Mouse (Mus musculus) liver, embryonic 13.5 days (tissue): ENCODE measurements around the gene Zfp346. TPM values are rescaled to one million over a fixed set of nuclear protein-coding genes. Genes with fewer than 3 reads are reported as not detected.

ENCODE experiments used
- ATAC-seq: fragments of 200-750 bp; cut with Nextera tagmentation; 2 replicates; pipeline ENCODE4 v1.8.0; 2017; ENCODE audit warnings: low read depth, mild to moderate bottlenecking, moderate number of reproducible peaks, moderate library complexity
- DNase-seq: peaks from one replicate; pipeline ENCODE4 v3.0.0; 2022
- H3K27ac ChIP-seq: fragments of 300-500 bp; sonication (generic); 2 replicates; pipeline ENCODE4 v1.5.1; 2015; ENCODE audit warnings: moderate library complexity, mild to moderate bottlenecking, inconsistent platforms
- H3K27me3 ChIP-seq: fragments of 300-500 bp; sonication (generic); 2 replicates; pipeline ENCODE4 v1.6.1; 2015; ENCODE audit warnings: mild to moderate bottlenecking, inconsistent platforms
- H3K36me3 ChIP-seq: fragments of 300-500 bp; sonication (generic); 2 replicates; pipeline ENCODE4 v1.6.1; 2015; ENCODE audit warnings: mild to moderate bottlenecking, inconsistent platforms
- H3K4me1 ChIP-seq: fragments of 300-500 bp; sonication (generic); replicated peaks from 2 replicates; pipeline ENCODE4 v1.6.1; 2015; ENCODE audit warnings: inconsistent platforms
- H3K4me2 ChIP-seq: fragments of 300-500 bp; sonication (generic); 2 replicates; pipeline ENCODE4 v1.6.1; 2015; ENCODE audit warnings: inconsistent platforms, mild to moderate bottlenecking, moderate library complexity
- H3K4me3 ChIP-seq: fragments of 300-500 bp; sonication (generic); replicated peaks from 2 replicates; pipeline ENCODE4 v1.5.1; 2015; ENCODE audit warnings: mild to moderate bottlenecking, inconsistent platforms
- H3K9ac ChIP-seq: fragments of 300-500 bp; sonication (generic); 2 replicates; pipeline ENCODE4 v1.6.1; 2015; ENCODE audit warnings: mild to moderate bottlenecking, inconsistent platforms
- H3K9me3 ChIP-seq: fragments of 300-500 bp; sonication (generic); replicated peaks from 2 replicates; pipeline ENCODE4 v1.6.1; 2016; ENCODE audit warnings: inconsistent platforms
- WGBS: fragments of 180-500 bp; shearing (Covaris S2); methylation state at CpG from one replicate; pipeline ENCODE4 v1.1.7; 2015; ENCODE audit not compliant: insufficient replicate concordance; 5-methylcytosine and 5-hydroxymethylcytosine counted together
- polyA plus RNA-seq: library from polyadenylated mRNA; unstranded; fragments of >200 nt; fragmentation: Nextera tagmentation; extraction: Ambion mirVana; gene quantifications from 2 replicates; pipeline ENCODE4 v1.2.1, GENCODE M21; 2015

Gene Zfp346
- polyA plus RNA-seq, 1 experiment from 2014 or later, result 7.5 TPM

DNA sequence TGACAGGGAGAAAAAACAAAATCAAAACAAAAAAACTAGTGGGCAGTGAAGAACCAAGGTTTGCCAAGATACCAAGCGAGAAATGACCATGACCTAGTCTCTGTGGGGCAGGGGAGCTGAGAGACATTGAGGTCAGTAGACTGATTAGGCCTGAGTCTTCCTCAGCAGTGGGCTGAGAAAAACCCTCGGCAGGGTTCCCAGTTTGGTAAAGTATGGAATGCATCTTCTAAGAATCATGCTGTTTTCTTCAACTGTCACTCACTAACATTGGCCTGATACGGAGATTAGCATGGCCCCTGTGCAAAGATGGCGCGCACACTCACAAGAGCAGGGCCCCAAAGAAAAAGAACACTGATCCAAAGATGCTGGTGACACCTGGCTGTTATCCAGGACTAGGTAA, 48.8 kb downstream of the Zfp346 start:
- Histone ChIP-seq H3K9ac (no peak overlapping the region), H3K27ac (no peak overlapping the region), H3K27me3 (peaks cover 65% of the 10 kb centered on the region), H3K36me3 (peaks cover 2% of the 10 kb centered on the region; the same call in 1 of the 2 replicates), H3K4me1 (peaks cover 7% of the 10 kb centered on the region), H3K9me3 (no peaks in the 10 kb centered on the region), H3K4me2 (peak overlapping the region; percentile 50), H3K4me3 (peak overlapping the region; percentile 53)
- ATAC-seq (no peak), DNase-seq (no peak)
- WGBS, result 71% methylated on average over 5 of the region's 5 CpGs

DNA sequence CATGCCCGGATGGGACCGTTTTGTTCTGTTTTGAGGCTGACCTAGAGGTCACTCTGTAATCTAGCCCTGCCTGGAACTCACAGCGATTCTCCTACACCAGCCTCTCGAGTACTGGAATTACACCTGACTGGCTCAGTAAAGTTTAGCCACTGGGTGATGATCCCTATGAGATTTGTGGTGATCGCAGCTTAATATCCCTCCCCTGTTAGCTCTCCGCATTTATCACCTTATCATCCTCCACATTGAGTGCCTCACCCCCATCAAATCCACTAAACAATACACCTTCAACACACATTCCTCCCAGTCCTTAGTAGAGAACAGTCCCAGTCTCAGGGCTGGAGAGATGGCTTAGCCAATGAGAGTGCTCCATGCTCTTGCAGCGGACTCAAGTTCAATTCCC, 57.3 kb downstream of the Zfp346 start:
- ATAC-seq, result no peak
- WGBS, result 56% methylated on average over 7 of the region's 7 CpGs
- 0 out of 2 replicates have a peak, but pooled peaks cover 3% of the 10 kb centered on the region for H3K36me3 ChIP-seq
- H3K9ac ChIP-seq, result no peak overlapping the region
- H3K4me2 ChIP-seq, result no peak overlapping the region
- H3K27ac ChIP-seq, result no peak overlapping the region
- DNase-seq, result no peak
- H3K4me3 ChIP-seq, result no peak overlapping the region
- no peaks in the 10 kb centered on the region for H3K9me3 ChIP-seq
- H3K4me1 ChIP-seq, result no peaks in the 10 kb centered on the region
- H3K27me3 ChIP-seq, result no peaks in the 10 kb centered on the region

DNA sequence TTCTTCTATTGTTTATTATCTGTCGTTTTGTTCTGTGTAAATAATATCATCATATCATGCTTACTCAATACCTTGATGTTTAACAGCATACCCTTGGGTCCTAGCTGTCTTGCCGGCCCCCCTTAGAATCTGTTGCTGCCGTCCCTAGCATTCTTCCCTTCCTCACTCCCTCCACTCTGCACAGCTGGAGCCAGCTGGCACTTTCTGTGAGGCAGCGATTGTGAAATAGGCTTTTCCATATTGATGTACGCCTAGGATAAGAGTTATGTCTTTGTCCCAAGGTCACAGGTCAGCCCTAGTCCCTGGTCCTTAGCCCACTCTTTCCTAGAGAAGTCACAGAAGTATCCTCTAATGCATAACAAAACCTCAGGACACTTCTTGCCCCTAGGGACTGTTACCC, 58.4 kb downstream of the Zfp346 start:
- ATAC-seq (no peak), DNase-seq (no peak)
- Histone ChIP-seq H3K9me3 (no peaks in the 10 kb centered on the region), H3K27me3 (no peaks in the 10 kb centered on the region), H3K27ac (no peak overlapping the region), H3K4me1 (no peaks in the 10 kb centered on the region), H3K4me2 (no peak overlapping the region), H3K36me3 (0 out of 2 replicates have a peak, but pooled peaks cover 3% of the 10 kb centered on the region), H3K4me3 (no peak overlapping the region), H3K9ac (no peak overlapping the region)
- 60% methylated on average over 5 of the region's 5 CpGs for WGBS

DNA sequence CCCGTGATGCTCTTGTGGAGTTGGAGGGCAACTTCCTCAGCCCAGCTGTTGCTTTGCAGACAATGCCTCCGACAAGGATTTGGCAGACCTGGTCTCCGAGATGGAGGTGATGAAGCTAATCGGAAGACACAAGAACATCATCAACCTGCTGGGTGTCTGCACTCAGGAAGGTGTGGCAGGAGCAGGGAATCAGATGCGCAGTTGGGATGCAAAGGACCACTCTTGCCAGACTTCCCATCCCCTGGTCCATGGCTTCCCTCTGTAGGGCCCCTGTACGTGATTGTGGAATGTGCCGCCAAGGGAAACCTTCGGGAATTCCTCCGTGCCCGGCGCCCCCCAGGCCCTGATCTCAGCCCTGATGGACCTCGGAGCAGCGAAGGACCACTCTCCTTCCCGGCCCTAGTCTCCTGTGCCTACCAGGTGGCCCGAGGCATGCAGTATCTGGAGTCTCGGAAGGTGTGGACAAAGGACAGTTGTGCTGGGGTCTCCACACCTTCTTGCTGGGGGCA, 60.8 kb downstream of the Zfp346 start:
- H3K9me3 ChIP-seq, result no peaks in the 10 kb centered on the region
- H3K36me3 ChIP-seq, result no peaks in the 10 kb centered on the region
- no peak overlapping the region for H3K4me2 ChIP-seq
- WGBS, result 80% methylated on average over 16 of the region's 16 CpGs
- H3K27me3 ChIP-seq, result no peaks in the 10 kb centered on the region
- H3K27ac ChIP-seq, result no peak overlapping the region
- H3K9ac ChIP-seq, result no peak overlapping the region
- no peak overlapping the region for H3K4me3 ChIP-seq
- DNase-seq, result no peak
- ATAC-seq, result no peak
- no peaks in the 10 kb centered on the region for H3K4me1 ChIP-seq

DNA sequence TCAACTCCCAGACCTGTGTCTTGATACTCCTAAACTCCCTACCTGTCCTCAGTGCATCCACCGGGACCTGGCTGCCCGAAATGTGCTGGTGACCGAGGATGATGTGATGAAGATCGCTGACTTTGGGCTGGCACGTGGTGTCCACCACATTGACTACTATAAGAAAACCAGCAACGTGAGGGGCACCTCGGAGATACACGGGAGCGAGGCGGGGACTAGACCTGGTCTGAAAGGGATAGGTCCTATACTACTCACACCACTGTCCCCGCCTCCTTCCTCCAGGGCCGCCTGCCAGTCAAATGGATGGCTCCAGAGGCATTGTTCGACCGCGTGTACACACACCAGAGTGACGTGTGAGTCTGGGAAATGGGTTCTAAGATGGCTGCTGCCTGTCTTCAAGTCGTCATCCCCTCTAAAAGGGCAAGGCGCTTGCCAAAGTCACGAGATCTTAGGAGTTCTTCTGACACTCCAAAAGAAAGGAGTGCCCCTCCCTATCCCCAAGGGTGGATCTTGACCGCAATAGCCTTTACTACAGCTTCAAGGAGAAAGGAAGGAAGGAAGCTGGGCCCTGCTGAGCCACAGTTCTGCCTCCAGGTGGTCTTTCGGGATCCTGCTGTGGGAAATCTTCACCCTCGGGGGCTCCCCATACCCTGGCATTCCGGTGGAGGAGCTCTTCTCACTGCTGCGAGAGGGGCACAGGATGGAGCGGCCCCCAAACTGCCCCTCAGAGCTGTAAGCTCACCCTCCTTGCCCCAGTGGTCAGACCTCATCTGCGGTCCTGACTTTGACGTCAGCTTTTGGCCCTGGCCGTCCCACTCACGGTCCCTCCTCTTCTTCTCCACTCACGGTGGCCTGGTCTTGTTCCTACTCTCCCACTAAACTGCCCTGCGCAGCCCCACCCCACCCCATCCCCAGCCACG, 62.0 kb downstream of the Zfp346 start:
- Histone ChIP-seq H3K9ac (no peak overlapping the region), H3K9me3 (no peaks in the 10 kb centered on the region), H3K4me2 (no peak overlapping the region), H3K4me3 (no peak overlapping the region), H3K27me3 (no peaks in the 10 kb centered on the region), H3K27ac (no peak overlapping the region), H3K4me1 (peaks cover 7% of the 10 kb centered on the region), H3K36me3 (no peaks in the 10 kb centered on the region)
- DNase-seq (no peak), ATAC-seq (no peak)
- 70% methylated on average over 32 of the region's 32 CpGs for WGBS

DNA sequence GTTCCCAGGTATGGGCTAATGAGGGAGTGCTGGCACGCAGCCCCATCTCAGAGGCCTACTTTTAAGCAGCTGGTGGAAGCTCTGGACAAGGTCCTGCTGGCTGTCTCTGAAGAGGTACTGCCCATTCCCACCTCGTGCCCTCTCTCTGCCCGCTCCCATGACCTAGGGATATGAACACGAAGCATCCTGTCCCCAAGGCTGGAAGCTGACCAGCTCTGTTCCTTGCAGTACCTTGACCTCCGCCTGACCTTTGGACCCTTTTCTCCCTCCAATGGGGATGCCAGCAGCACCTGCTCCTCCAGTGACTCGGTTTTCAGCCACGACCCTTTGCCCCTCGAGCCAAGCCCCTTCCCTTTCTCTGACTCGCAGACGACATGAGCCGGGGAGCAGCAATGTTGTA, 62.7 kb downstream of the Zfp346 start:
- H3K4me2 ChIP-seq, result no peak overlapping the region
- no peak overlapping the region for H3K4me3 ChIP-seq
- DNase-seq (no peak), ATAC-seq (no peak)
- peaks cover 4% of the 10 kb centered on the region; the same call in 1 of the 2 replicates for H3K27me3 ChIP-seq
- WGBS, result 75% methylated on average over 11 of the region's 11 CpGs
- H3K9me3 ChIP-seq, result no peaks in the 10 kb centered on the region
- H3K4me1 ChIP-seq, result peaks cover 12% of the 10 kb centered on the region
- H3K36me3 ChIP-seq, result no peaks in the 10 kb centered on the region
- no peak overlapping the region for H3K27ac ChIP-seq
- no peak overlapping the region for H3K9ac ChIP-seq

DNA sequence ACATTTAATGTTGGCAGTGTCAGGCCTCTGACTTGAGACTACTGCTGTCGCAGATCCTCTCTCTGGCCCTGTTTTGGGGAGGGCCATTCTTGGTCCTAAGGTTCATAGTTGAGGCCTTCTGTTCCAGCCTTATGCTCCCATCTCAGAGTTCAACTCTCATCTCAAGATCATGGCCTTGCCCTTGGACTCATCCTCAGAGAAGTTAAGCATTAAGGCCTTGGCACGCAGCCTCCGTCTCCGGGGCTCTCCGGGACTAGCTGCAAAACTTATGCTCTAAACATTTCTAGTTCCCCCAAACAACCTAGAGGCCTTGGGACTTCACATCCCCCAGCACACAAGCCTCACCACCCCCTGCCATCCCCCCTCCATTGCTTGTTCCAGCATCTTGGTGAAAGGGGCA, 63.1 kb downstream of the Zfp346 start:
- Histone ChIP-seq H3K9ac (no peak overlapping the region), H3K4me3 (no peak overlapping the region), H3K4me2 (no peak overlapping the region), H3K36me3 (no peaks in the 10 kb centered on the region), H3K9me3 (no peaks in the 10 kb centered on the region), H3K4me1 (peaks cover 12% of the 10 kb centered on the region), H3K27ac (no peak overlapping the region), H3K27me3 (peaks cover 4% of the 10 kb centered on the region; the same call in 1 of the 2 replicates)
- ATAC-seq, result no peak
- DNase-seq, result no peak
- WGBS, result 88% methylated on average over 5 of the region's 5 CpGs

DNA sequence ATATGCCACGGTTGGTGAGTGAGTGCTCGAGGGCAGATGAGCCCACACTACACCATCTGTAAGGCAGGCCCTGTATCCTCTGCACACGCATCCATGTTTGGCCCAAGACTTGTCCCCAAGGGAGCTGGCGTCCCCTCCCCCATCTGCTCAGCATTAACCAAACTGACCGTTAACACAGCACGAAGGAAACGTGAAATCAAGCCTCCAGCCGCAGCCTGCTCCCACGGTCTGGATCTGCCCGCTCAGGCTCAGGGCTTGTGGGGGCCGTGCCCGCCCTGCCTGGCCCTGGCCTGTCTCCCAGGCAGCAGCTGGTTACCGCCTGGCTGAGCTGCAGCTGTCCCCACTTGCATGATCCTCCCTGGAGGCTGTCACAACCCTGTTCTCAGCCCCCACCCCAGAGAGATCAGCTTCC, 63.9 kb downstream of the Zfp346 start:
- Histone ChIP-seq H3K27me3 (peaks cover 4% of the 10 kb centered on the region; the same call in 1 of the 2 replicates), H3K4me1 (peaks cover 12% of the 10 kb centered on the region), H3K4me2 (no peak overlapping the region), H3K36me3 (no peaks in the 10 kb centered on the region), H3K27ac (no peak overlapping the region), H3K9ac (no peak overlapping the region), H3K4me3 (no peak overlapping the region), H3K9me3 (no peaks in the 10 kb centered on the region)
- WGBS, result 77% methylated on average over 13 of the region's 13 CpGs
- DNase-seq, result no peak
- ATAC-seq, result no peak

DNA sequence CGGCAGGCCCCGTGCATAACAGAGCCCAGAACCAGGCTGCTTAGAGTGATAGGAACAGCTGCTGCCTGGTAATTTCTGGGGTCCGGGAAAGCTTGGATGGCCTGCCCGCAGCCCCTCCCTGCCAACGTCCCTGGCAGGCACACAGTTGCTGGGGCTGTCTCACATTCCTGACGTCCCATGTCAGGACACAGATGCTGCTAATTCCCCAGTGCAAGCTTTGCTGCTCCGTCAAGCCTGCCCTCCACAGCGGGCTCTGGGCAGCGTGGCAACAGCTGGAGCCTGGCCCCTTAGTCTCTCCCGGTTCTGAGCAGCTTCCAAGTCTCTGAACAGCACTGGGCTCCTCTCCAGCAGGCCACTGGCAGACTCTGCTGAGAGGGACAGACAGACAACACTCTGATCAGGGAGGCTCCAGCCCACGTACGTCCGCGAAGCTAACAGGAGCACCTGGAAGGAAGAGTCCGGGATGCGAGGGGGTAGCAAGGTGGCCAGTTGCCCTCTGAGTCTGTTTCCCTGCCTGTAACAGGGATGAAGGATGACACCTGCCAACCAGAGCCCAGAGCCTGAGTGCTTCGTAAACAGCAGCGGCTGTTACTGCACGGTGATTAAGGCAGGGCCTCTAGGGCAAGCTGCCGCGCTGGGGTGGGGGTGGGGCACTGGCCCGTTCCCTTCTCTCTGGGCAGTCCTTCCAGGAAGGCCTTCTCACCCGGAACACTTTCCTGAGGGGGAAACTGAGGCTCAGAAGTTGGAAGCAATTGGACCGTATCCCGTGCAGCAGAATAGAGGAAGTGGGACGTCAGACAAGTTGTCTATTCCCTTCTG, 66.6 kb downstream of the Zfp346 start:
- peaks cover 4% of the 10 kb centered on the region; the same call in 1 of the 2 replicates for H3K27me3 ChIP-seq
- H3K4me2 ChIP-seq, result peak overlapping the region; percentile 44
- no peaks in the 10 kb centered on the region for H3K36me3 ChIP-seq
- no peak overlapping the region for H3K27ac ChIP-seq
- peak overlapping the region; percentile 22; the same call in 1 of the 2 replicates for H3K9ac ChIP-seq
- no peak overlapping the region for H3K4me3 ChIP-seq
- DNase-seq (no peak), ATAC-seq (no peak)
- peaks cover 12% of the 10 kb centered on the region for H3K4me1 ChIP-seq
- no peaks in the 10 kb centered on the region for H3K9me3 ChIP-seq
- 35% methylated on average over 26 of the region's 26 CpGs for WGBS

DNA sequence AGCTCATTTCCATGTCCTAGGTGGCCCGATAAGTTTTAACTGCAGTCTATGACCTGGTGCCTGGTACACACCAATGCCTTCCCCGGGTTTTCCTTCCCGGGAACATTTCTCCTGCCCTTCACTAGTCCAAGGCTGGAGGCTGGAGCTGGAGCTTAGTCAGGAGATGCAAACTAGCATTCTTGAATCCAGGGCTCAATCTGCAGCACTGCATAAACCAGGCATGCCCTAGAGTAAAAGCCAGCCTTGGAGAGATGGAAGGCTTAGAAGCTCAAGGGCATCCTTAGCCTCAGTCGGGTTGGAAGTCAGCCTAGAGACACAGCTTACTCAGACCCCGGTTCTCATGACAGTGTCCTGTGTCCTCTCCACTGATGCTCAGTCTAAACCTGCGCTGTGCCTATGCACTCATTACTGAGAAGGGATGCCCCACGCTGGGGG, 67.2 kb downstream of the Zfp346 start:
- H3K4me3 ChIP-seq, result no peak overlapping the region

DNA sequence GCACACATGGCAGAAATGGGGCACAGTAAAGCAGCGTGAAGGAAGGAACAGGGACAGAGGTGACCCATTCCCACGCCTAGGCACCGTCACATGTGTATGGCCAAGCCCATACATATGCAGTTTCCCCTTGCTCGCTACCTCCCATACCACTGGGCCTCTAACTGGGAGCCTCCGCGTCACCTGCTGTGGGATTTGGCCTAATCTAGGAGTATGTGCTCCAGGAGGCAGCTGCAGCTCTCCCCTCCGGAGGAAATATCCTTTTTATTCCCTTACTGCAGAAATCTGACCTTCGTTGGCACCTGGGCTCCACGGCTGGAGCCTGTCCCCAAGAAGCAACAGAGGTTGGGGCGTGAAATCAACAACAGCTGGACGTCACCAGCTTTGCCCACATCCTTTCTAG, 69.2 kb downstream of the Zfp346 start:
- ATAC-seq, result no peak
- no peak overlapping the region for H3K9ac ChIP-seq
- H3K4me1 ChIP-seq, result peaks cover 12% of the 10 kb centered on the region
- 73% methylated on average over 11 of the region's 11 CpGs for WGBS
- peaks cover 4% of the 10 kb centered on the region; the same call in 1 of the 2 replicates for H3K27me3 ChIP-seq
- no peaks in the 10 kb centered on the region for H3K36me3 ChIP-seq
- H3K27ac ChIP-seq, result no peak overlapping the region
- no peak overlapping the region for H3K4me3 ChIP-seq
- no peaks in the 10 kb centered on the region for H3K9me3 ChIP-seq
- H3K4me2 ChIP-seq, result no peak overlapping the region
- no peak for DNase-seq

More for the DNA sequence above, 67.2 kb downstream of the Zfp346 start:
- no peak for DNase-seq
- no peaks in the 10 kb centered on the region for H3K9me3 ChIP-seq
- no peak overlapping the region for H3K27ac ChIP-seq
- 41% methylated on average over 7 of the region's 7 CpGs for WGBS
- H3K4me2 ChIP-seq, result peak overlapping the region; percentile 44
- peaks cover 12% of the 10 kb centered on the region for H3K4me1 ChIP-seq
- ATAC-seq, result no peak
- no peaks in the 10 kb centered on the region for H3K36me3 ChIP-seq
- no peak overlapping the region for H3K9ac ChIP-seq
- H3K27me3 ChIP-seq, result peaks cover 4% of the 10 kb centered on the region; the same call in 1 of the 2 replicates
